Mouse (Mus musculus) intestine, embryonic 16.5 days (tissue): ENCODE results near the gene 5330417C22Rik. TPM values are rescaled to one million over a fixed set of nuclear protein-coding genes. Genes with fewer than 3 reads are reported as not detected.
A peak's percentile ranks its signal among the peaks of the same experiment; 100 is the strongest.

Experiments used
- ATAC-seq: fragments of 200-750 bp; cut with Nextera tagmentation; 2 replicates; pipeline ENCODE4 v1.8.0; 2017; ENCODE audit warnings: moderate TSS enrichment, moderate library complexity
- H3K27ac ChIP-seq: fragments of 300-500 bp; sonication (generic); 2 replicates; pipeline ENCODE4 v1.5.1; 2014; ENCODE audit warnings: mild to moderate bottlenecking, low read length
- H3K27me3 ChIP-seq: fragments of 300-500 bp; sonication (generic); replicated peaks from 2 replicates; pipeline ENCODE4 v1.6.1; 2014; ENCODE audit warnings: low read length, control low read depth, mixed read lengths; ENCODE audit not compliant: control insufficient read depth, insufficient read depth
- H3K36me3 ChIP-seq: fragments of 300-500 bp; sonication (generic); 2 replicates; pipeline ENCODE4 v1.6.1; 2014; ENCODE audit warnings: low read length, control low read depth; ENCODE audit not compliant: control insufficient read depth, insufficient read depth
- H3K4me1 ChIP-seq: fragments of 300-500 bp; sonication (generic); 2 replicates; pipeline ENCODE4 v1.6.1; 2014; ENCODE audit warnings: low read length, control low read depth, mixed read lengths; ENCODE audit not compliant: control insufficient read depth, insufficient read depth
- H3K4me2 ChIP-seq: fragments of 300-500 bp; sonication (generic); 2 replicates; pipeline ENCODE4 v1.6.1; 2014; ENCODE audit warnings: low read depth, low read length, control low read depth
- H3K4me3 ChIP-seq: fragments of 300-500 bp; sonication (generic); 2 replicates; pipeline ENCODE4 v1.5.1; 2014; ENCODE audit warnings: mild to moderate bottlenecking, low read length
- H3K9ac ChIP-seq: fragments of 300-500 bp; sonication (generic); 2 replicates; pipeline ENCODE4 v1.6.1; 2014; ENCODE audit warnings: low read depth, low read length
- H3K9me3 ChIP-seq: fragments of 300-500 bp; sonication (generic); 2 replicates; pipeline ENCODE4 v1.6.1; 2016; ENCODE audit warnings: low read length, control low read depth; ENCODE audit not compliant: control insufficient read depth
- WGBS: fragments of 180-500 bp; shearing (Covaris S2); extraction: QIAGEN DNeasy Blood & Tissue Kit; methylation state at CpG from one replicate; pipeline ENCODE4 v1.1.7; 2014; 5-methylcytosine and 5-hydroxymethylcytosine counted together
- polyA plus RNA-seq: library from polyadenylated mRNA; unstranded; fragments of >200 nt; fragmentation: Nextera tagmentation; extraction: Ambion mirVana; gene quantifications from 2 replicates; pipeline ENCODE4 v1.2.1, GENCODE M21; 2015

5330417C22Rik gene
- polyA plus RNA-seq, 1 experiment from 2014 or later, result 15.5 TPM

DNA sequence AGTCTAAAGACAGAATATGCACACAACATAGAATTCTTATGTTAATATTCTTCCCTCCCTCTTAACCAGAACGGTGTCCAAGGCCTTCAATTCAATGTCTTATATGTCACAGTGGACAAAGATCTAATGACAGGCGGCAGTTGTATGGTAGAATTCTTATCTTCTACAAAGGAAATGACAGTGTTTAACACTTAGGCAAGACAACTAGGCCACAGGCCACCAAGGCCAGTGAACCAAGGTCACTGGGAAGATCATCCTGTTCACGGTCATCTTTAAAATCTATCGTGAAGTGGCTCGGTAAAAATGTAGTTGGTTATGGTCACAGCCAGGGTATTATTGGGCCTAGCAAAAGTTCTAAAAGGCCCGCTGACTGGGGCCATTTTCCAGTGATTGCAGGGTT, 2.4 kb downstream of the 5330417C22Rik start, which contains the start of gene 1700013F07Rik:
TSS of gene 1700013F07Rik (plus strand) at position 200 of the 400 bp plus-strand sequence.
- Histone ChIP-seq H3K27ac (peak within 1 kb of the TSS; percentile 38; the same call in 1 of the 2 replicates), H3K36me3 (no peaks in the 10 kb centered on the region), H3K4me1 (peaks cover 11% of the 10 kb centered on the region), H3K4me3 (no peak within 1 kb of the TSS), H3K9me3 (no peaks in the 10 kb centered on the region), H3K9ac (no peak within 1 kb of the TSS), H3K4me2 (no peak within 1 kb of the TSS), H3K27me3 (peaks cover 13% of the 10 kb centered on the region)
- WGBS, result 85% methylated on average over 6 of the region's 6 CpGs
- no peak for ATAC-seq

DNA sequence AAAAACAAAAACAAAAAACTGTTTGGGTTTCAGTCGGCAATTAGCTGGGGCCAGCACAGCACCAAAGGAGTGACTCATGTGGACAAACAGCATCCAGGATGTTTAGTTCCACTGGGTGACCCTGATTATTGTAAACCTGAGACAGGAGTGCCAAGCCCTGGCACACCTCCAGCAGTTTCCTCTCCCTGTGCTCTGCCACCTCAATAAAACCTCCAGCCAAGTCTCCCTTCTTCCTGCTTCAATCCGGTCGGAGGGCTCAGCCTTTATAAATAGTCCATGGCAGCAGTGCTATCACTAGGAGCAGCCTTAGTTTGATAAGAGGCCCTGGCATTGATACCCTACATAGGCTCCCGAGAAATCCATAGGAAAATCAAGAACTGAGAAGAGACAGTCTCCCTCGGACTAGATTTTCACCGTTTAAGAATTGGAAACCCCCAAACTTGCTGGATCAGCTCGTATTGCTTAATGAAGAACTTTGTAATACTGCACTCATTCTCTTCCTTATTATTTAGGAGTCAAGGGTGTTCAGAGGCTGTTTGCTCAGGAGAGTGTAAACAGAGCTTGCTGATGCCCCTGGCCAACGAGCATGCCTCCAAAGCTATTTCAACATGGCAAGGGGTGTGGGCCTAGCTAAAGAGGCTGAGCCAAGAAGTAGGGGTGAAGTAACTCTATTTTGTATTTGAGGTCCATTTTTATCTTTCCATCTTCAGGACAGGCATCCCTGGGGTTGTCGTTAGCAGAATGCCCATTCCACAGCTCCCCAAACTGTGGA, 3.0 kb downstream of the 5330417C22Rik start:
- H3K9me3 ChIP-seq, result no peaks in the 10 kb centered on the region
- H3K27me3 ChIP-seq, result peaks cover 13% of the 10 kb centered on the region
- peak overlapping the region; percentile 38 for H3K27ac ChIP-seq
- no peak overlapping the region for H3K9ac ChIP-seq
- peak; percentile 80 for ATAC-seq
- peaks cover 11% of the 10 kb centered on the region for H3K4me1 ChIP-seq
- 48% methylated on average over 9 of the region's 9 CpGs for WGBS
- no peak overlapping the region for H3K4me3 ChIP-seq
- H3K36me3 ChIP-seq, result no peaks in the 10 kb centered on the region
- H3K4me2 ChIP-seq, result no peak overlapping the region

DNA sequence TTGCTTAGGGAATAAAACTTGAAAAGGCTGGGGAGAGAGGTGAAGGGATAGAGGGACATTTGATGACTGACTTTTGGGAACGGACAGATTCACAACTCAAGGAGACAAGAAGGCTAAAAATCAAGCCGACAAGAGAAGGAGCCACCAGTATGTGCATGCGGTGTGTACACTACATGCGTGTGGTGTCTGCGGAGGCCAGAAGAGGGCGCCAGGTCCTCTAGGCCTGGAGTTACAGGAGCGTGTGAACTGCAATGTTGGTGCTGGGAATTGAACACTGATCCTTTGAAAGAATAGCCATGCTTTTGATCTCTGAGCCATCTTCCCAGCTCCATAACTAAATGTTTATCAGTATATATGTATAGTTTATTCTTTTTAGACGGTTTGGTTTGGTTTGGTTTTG, 7.8 kb downstream of the 5330417C22Rik start:
- Histone ChIP-seq H3K27me3 (no peaks in the 10 kb centered on the region), H3K4me1 (peaks cover 3% of the 10 kb centered on the region; the same call in 1 of the 2 replicates), H3K36me3 (no peaks in the 10 kb centered on the region), H3K4me2 (no peak overlapping the region), H3K27ac (no peak overlapping the region), H3K4me3 (no peak overlapping the region), H3K9me3 (no peaks in the 10 kb centered on the region), H3K9ac (no peak overlapping the region)
- ATAC-seq, result no peak
- 90% methylated on average over 8 of the region's 8 CpGs for WGBS

DNA sequence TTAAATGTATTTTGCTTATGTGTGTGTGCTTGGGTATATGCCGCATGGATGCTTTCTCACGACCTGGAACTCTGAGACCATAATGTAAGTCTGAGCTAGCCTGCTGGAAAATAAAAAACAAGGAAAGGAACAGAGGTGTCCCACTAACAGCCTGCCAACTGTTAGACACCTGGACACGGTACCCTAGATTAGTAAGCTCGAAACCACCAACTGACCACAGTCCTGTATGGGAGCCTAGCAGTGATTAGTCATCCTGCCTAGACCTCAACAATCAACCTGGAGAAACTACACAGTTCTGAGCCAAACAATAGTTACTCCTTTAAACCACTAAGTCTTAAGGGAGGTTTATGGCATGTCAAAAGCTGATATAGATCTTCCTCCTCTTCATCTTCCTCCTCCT, 12.9 kb downstream of the 5330417C22Rik start:
- no peak overlapping the region for H3K4me3 ChIP-seq
- H3K4me1 ChIP-seq, result no peaks in the 10 kb centered on the region
- no peak for ATAC-seq
- no peaks in the 10 kb centered on the region for H3K9me3 ChIP-seq
- no peak overlapping the region for H3K9ac ChIP-seq
- 86% methylated on average over 4 of the region's 4 CpGs for WGBS
- H3K27me3 ChIP-seq, result no peaks in the 10 kb centered on the region
- H3K36me3 ChIP-seq, result no peaks in the 10 kb centered on the region
- H3K27ac ChIP-seq, result no peak overlapping the region
- no peak overlapping the region for H3K4me2 ChIP-seq

DNA sequence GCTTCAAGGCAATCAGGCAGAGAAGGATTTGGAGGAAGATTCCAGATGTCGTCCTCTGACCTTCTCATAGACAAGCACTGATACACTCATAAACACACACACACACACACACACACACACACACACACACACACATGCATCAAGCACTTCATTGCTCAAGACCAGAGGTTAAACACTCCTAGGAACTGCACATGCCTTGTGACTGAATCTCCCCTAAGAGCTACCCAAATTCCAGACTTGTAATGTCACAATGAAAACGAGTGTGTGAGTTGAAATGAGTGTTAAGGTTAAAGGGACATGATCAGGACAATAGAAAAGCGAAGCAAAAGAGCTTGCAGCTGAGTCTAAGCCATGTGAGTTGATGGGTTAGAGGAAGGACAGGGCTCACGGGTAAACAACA, 18.1 kb downstream of the 5330417C22Rik start:
- ATAC-seq, result no peak
- Histone ChIP-seq H3K4me1 (no peaks in the 10 kb centered on the region), H3K27ac (no peak overlapping the region), H3K4me3 (no peak overlapping the region), H3K9me3 (no peaks in the 10 kb centered on the region), H3K9ac (no peak overlapping the region), H3K4me2 (no peak overlapping the region), H3K27me3 (no peaks in the 10 kb centered on the region), H3K36me3 (no peaks in the 10 kb centered on the region)
- WGBS, result 44% methylated on average over 4 of the region's 4 CpGs

DNA sequence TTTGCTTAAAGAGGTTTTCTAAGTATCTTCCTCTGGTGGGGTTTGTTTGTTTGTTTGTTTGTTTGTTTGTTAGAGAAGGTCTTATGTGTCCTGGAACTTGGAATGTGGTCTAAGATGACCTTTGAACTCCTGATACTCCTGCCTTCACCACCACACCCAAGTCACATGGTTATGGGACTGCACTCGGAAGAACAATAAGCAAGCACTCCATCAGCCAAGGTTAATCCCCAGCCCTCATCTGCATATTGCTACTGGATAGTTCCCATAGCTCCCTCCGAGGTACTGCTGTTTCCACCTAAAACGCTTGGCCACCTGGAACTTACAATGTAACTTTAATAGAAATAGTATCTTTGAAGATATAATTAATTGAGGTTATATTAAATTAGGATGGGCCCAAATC, 22.9 kb downstream of the 5330417C22Rik start:
- H3K4me3 ChIP-seq, result no peak overlapping the region
- H3K9ac ChIP-seq, result no peak overlapping the region
- no peak overlapping the region for H3K4me2 ChIP-seq
- WGBS, result 58% methylated on average over 3 of the region's 3 CpGs
- H3K27me3 ChIP-seq, result no peaks in the 10 kb centered on the region
- H3K9me3 ChIP-seq, result no peaks in the 10 kb centered on the region
- no peaks in the 10 kb centered on the region for H3K36me3 ChIP-seq
- ATAC-seq, result no peak
- peaks cover 8% of the 10 kb centered on the region for H3K4me1 ChIP-seq
- no peak overlapping the region for H3K27ac ChIP-seq

DNA sequence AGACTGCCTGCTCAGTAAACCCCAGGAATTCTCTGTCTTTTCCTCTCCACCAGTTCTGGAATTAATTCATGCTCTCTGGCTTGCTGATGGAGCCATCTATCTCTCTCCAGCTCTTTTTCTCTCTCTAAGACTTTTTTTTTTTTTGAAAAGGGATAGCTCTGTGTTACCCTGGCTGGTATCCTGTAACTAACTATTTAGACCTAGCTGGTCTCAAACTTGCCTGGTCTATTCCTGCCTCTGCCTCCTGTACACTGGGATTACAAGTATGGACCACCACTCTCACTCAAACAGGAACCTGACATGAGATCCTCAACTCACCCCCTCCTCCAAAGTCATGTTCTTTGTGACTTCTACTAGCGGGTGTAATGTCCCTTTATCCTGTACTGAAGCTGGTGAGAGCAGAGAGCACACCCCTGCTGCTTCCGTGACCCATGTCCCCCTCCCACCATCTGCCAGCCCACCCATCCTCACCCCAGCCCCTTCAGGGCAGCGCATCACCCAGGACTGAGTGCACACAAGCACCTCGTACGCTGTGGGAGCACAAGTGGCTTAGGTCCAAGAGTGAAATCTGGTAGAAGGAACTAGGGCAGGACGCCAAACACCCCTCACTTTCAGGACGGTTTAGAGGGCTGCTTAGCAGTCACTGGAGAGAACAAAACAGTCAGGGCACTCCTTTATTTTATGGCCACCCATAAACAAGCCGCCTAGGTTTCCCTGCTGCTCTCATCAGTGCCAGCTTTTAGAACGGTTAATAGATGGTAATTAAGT, 25.4 kb downstream of the 5330417C22Rik start:
- H3K4me2 ChIP-seq, result peak overlapping the region; percentile 30; the same call in 1 of the 2 replicates
- H3K27me3 ChIP-seq, result no peaks in the 10 kb centered on the region
- H3K36me3 ChIP-seq, result no peaks in the 10 kb centered on the region
- peak; percentile 60 for ATAC-seq
- peak overlapping the region; percentile 45; the same call in 1 of the 2 replicates for H3K27ac ChIP-seq
- no peak overlapping the region for H3K4me3 ChIP-seq
- WGBS, result 11% methylated on average over 9 of the region's 9 CpGs
- peaks cover 8% of the 10 kb centered on the region for H3K4me1 ChIP-seq
- H3K9me3 ChIP-seq, result no peaks in the 10 kb centered on the region
- H3K9ac ChIP-seq, result 0 out of 2 replicates have a peak overlapping the region, but pooled peaks have one; percentile 45

DNA sequence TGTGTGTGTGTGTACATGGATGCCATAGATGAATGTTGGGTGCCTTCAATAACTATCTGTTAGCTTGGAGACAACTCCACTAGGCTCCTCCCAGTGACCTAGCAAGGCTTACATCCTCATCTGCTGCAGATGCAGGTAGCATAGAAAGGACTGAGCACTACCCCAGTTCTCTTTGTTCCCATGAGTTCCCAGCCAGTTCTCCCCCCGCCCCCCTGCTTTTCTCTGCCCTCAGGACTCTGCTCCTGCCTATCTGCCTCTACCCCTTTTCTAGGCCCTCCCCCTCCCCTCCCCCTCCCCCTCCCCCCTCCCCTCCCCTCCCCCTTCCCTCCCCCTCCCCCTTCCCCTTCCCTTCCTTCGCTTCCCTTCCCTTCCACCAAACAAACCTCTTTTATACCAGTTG, 26.2 kb downstream of the 5330417C22Rik start:
- Histone ChIP-seq H3K4me1 (peaks cover 8% of the 10 kb centered on the region), H3K9ac (no peak overlapping the region), H3K36me3 (no peaks in the 10 kb centered on the region), H3K27me3 (no peaks in the 10 kb centered on the region), H3K4me3 (no peak overlapping the region), H3K4me2 (no peak overlapping the region), H3K9me3 (no peaks in the 10 kb centered on the region), H3K27ac (no peak overlapping the region)
- WGBS, result 52% methylated on average over 2 of the region's 2 CpGs
- ATAC-seq, result no peak

DNA sequence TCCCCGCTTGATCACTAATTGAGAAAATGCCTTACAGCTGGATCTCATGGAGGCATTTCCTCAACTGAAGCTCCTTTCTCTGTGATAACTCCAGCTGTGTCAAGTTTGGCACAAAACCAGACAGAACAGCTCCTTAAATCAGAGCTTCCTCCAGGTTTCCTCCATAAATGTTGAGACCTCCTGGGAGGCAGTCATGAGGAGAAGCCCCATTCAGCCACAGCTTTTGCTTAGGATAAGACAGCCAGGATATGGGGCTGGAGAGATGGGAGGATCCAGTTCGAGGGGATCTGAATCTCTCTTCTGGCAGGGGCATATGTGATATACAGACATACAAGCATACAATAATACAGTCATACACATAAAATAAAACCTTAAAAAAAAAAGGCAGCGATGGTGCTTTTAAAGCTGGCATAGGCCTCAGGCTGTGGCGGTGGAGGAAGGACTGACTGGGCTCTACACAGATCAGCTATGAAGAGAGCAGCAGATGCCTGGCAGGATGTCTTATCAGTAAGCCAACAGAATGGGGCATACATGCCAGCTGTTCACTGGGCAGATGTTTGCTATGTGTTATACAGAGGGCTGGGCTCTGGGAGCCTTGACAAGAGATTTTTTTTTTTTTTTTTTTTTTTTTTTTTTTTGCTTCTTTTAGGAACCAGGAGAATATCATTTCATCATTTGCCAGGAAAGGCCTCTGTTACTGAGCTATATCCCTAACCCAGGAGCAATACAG, 27.4 kb downstream of the 5330417C22Rik start:
- Histone ChIP-seq H3K4me2 (no peak overlapping the region), H3K9ac (no peak overlapping the region), H3K27me3 (no peaks in the 10 kb centered on the region), H3K9me3 (no peaks in the 10 kb centered on the region), H3K27ac (peak overlapping the region; percentile 27; the same call in 1 of the 2 replicates), H3K36me3 (no peaks in the 10 kb centered on the region), H3K4me3 (no peak overlapping the region), H3K4me1 (peaks cover 8% of the 10 kb centered on the region)
- ATAC-seq, result peak; percentile 47
- WGBS, result 75% methylated on average over 4 of the region's 4 CpGs
